Mouse (Mus musculus) liver, adult 2 months (tissue): ENCODE measurements around the gene Adam10. TPM values are rescaled to one million over a fixed set of nuclear protein-coding genes. Genes with fewer than 3 reads are reported as not detected.

Experiments
- DNase-seq: peaks from one replicate; pipeline ENCODE4 v3.0.0-alpha.2; 2011; ENCODE audit warnings: low read depth, low spot score; ENCODE audit errors: extremely low read depth
- H3K27ac ChIP-seq: fragments of 200-500 bp; replicated peaks from 2 replicates; pipeline ENCODE4 v1.5.1; 2012; ENCODE audit warnings: low read depth, mild to moderate bottlenecking, control low read depth, inconsistent platforms, low read length; ENCODE audit not compliant: insufficient read depth
- H3K27me3 ChIP-seq: fragments of 200-500 bp; 2 replicates; pipeline ENCODE4 v1.6.1; 2012; ENCODE audit warnings: mild to moderate bottlenecking, moderate library complexity, low read length, inconsistent platforms; ENCODE audit not compliant: control insufficient read depth, insufficient read depth
- H3K36me3 ChIP-seq: fragments of 200-500 bp; 2 replicates; pipeline ENCODE4 v1.6.1; 2012; ENCODE audit warnings: low read length, inconsistent platforms; ENCODE audit not compliant: control insufficient read depth, insufficient read depth
- H3K4me1 ChIP-seq: fragments of 200-500 bp; 2 replicates; pipeline ENCODE4 v1.6.1; 2011; ENCODE audit warnings: low read length; ENCODE audit not compliant: control insufficient read depth, insufficient read depth
- H3K4me3 ChIP-seq: fragments of 200-500 bp; 2 replicates; pipeline ENCODE4 v1.5.1; 2011; ENCODE audit warnings: low read depth, mild to moderate bottlenecking, control low read depth, low read length, moderate library complexity; ENCODE audit not compliant: insufficient read depth
- H3K79me2 ChIP-seq: fragments of 200-500 bp; 2 replicates; pipeline ENCODE4 v1.6.1; 2012; ENCODE audit warnings: inconsistent platforms, mild to moderate bottlenecking, low read length, moderate library complexity; ENCODE audit not compliant: control insufficient read depth, insufficient read depth
- H3K9ac ChIP-seq: fragments of 200-500 bp; 2 replicates; pipeline ENCODE4 v1.6.1; 2012; ENCODE audit warnings: low read depth, mild to moderate bottlenecking, control low read depth, inconsistent platforms, low read length
- CTCF ChIP-seq: fragments of 200-500 bp; IDR thresholded peaks from 2 replicates; pipeline ENCODE4 v1.5.1; 2011; ENCODE audit warnings: low read depth, low read length, control low read depth
- POLR2A ChIP-seq: fragments of 200-500 bp; IDR thresholded peaks from 2 replicates; pipeline ENCODE4 v1.6.1; 2011; ENCODE audit warnings: low read length, control low read depth; ENCODE audit not compliant: insufficient read depth; ENCODE audit errors: extremely low read depth
- WGBS: fragments of 180-500 bp; shearing (Covaris S2); methylation state at CpG from one replicate; pipeline ENCODE4 v1.1.7; 2018; 5-methylcytosine and 5-hydroxymethylcytosine counted together
- polyA plus RNA-seq: library from polyadenylated mRNA; depleted of rRNA; stranded (reverse); fragments of >200 nt; gene quantifications from 2 replicates; pipeline ENCODE4 v1.2.3, GENCODE M21; 2012
- total RNA-seq: library from RNA; depleted of rRNA; stranded (reverse); fragments of >200 nt; gene quantifications from 2 replicates; pipeline ENCODE4 v1.2.3, GENCODE M21; 2014

The Adam10 gene
- total and polyA plus RNA-seq, 2 experiments = 4.9 to 16.8 TPM

DNA sequence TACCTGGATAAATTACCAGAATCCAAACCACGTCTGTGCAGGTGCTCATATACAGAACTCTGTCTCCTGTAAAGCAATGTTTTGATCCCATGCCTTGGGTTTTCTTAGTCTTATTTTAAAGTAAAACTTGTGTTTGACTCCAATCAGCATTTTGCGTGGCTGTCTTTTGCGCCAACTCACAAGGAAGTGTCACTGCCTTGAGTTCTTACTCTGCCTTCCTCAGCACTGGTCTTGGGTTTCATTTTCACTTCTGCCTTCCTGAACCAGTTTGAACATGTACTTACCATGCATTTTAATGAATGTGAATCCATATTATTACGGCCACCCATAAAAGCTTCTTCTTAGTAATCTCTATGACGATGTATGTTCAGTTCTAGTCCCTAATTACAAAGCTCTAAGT, 82.2 kb downstream of the Adam10 start:
- no peak overlapping the region for H3K9ac ChIP-seq
- DNase-seq = peak; percentile 33
- H3K27me3 ChIP-seq = no peaks in the 10 kb centered on the region
- H3K79me2 ChIP-seq = no peaks in the 10 kb centered on the region
- H3K36me3 ChIP-seq = peaks cover 35% of the 10 kb centered on the region
- H3K4me3 ChIP-seq = no peak overlapping the region
- TF ChIP-seq CTCF (no peak), POLR2A (no peak)
- peaks cover 2% of the 10 kb centered on the region; the same call in 1 of the 2 replicates for H3K4me1 ChIP-seq
- peak overlapping the region; percentile 44; the same call in 1 of the 2 replicates for H3K27ac ChIP-seq
- WGBS = 81% methylated on average over 5 of the region's 5 CpGs

DNA sequence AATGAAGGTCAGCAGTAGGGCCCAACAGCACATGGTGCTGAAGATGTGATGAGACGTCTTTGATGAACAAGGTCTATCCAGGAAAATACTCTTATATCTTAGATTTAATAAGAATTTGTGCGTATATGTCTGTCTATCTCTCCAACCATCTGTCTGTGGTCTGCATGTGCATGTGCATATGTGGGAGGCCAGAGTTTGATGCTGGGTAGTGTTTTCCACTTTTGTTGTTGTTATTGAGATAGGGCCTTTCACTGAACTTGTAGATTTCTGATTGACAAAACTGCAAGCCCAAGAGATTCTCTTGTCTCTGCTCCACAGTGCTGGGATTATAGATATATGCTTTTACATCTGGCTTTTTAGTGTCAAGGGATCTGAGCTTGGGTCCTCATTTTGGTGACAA, 96.7 kb downstream of the Adam10 start:
- no peaks in the 10 kb centered on the region for H3K79me2 ChIP-seq
- H3K4me1 ChIP-seq = no peaks in the 10 kb centered on the region
- TF ChIP-seq POLR2A (no peak), CTCF (no peak)
- H3K36me3 ChIP-seq = peaks cover 37% of the 10 kb centered on the region
- WGBS = 92% methylated on average over 2 of the region's 2 CpGs
- no peak for DNase-seq
- no peak overlapping the region for H3K27ac ChIP-seq
- H3K27me3 ChIP-seq = no peaks in the 10 kb centered on the region
- H3K9ac ChIP-seq = no peak overlapping the region
- H3K4me3 ChIP-seq = no peak overlapping the region

DNA sequence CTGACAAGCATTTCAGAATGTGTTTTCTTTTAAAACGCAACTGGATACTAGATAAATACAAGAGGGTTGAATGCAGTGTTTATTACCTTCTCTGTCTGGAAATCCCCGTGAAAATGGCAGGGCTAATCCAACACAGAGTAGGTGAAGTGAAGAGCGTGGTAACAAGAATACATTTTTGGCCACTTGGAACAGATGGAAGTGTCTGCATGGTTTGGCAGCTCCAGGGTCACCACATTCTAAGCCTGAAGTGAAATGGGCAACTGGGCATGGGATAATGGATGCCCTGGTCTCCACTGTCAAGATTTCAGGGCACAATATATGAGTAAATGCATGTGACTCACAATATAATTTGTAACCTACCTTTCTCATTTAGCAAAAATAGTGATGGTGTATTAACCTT, 103.4 kb downstream of the Adam10 start:
- no peak overlapping the region for H3K27ac ChIP-seq
- TF ChIP-seq CTCF (no peak), POLR2A (no peak)
- no peaks in the 10 kb centered on the region for H3K27me3 ChIP-seq
- peaks cover 24% of the 10 kb centered on the region for H3K36me3 ChIP-seq
- H3K4me1 ChIP-seq = no peaks in the 10 kb centered on the region
- no peak for DNase-seq
- no peak overlapping the region for H3K4me3 ChIP-seq
- 92% methylated on average over 3 of the region's 3 CpGs for WGBS
- H3K79me2 ChIP-seq = no peaks in the 10 kb centered on the region
- no peak overlapping the region for H3K9ac ChIP-seq

DNA sequence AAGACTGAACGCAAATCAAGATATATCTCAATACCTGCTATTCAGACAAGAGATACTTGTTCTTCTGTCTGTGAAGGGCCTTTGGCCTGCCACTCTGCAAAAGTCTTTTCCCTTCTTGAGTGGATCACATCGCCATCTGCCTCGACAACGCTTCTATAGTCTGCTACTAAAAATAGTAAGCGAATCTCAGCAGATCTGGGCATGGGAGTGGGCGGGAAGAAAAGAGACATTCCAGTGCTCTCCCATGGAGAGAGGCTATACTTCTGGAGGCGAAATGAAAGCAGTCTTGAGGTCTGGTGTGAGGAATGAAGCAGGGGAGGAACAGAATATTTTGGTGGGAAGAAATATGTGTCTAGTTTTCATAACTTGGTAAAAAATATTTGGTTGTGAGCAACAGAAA, 109.9 kb downstream of the Adam10 start:
- Histone ChIP-seq H3K79me2 (no peaks in the 10 kb centered on the region), H3K4me3 (no peak overlapping the region), H3K27ac (no peak overlapping the region), H3K27me3 (no peaks in the 10 kb centered on the region), H3K36me3 (no peaks in the 10 kb centered on the region), H3K9ac (no peak overlapping the region), H3K4me1 (no peaks in the 10 kb centered on the region)
- 95% methylated on average over 7 of the region's 7 CpGs for WGBS
- DNase-seq = no peak
- TF ChIP-seq POLR2A (no peak), CTCF (no peak)

DNA sequence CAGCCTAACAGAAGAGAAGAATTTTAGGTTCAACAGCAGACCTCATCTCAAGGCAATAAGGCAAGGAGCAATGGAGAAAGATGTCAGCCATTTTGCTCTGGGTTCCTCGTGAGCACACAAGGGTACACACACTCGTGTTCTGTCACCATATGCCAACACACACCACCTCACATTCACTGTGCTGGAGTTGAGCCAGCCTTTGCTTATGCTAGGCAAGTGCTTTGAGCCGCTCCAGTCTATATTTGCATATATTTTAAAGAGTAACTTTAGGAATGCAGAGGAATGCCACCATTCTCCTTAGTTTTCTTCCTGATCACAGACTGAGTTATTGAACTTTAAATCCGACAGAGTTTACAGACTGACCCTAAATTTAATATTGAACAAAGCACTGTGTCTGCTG, 111.8 kb downstream of the Adam10 start:
- DNase-seq = no peak
- Histone ChIP-seq H3K4me1 (no peaks in the 10 kb centered on the region), H3K9ac (no peak overlapping the region), H3K4me3 (no peak overlapping the region), H3K36me3 (no peaks in the 10 kb centered on the region), H3K79me2 (no peaks in the 10 kb centered on the region), H3K27me3 (no peaks in the 10 kb centered on the region), H3K27ac (no peak overlapping the region)
- 85% methylated on average over 4 of the region's 4 CpGs for WGBS
- TF ChIP-seq CTCF = no peak
- TF ChIP-seq POLR2A = no peak

DNA sequence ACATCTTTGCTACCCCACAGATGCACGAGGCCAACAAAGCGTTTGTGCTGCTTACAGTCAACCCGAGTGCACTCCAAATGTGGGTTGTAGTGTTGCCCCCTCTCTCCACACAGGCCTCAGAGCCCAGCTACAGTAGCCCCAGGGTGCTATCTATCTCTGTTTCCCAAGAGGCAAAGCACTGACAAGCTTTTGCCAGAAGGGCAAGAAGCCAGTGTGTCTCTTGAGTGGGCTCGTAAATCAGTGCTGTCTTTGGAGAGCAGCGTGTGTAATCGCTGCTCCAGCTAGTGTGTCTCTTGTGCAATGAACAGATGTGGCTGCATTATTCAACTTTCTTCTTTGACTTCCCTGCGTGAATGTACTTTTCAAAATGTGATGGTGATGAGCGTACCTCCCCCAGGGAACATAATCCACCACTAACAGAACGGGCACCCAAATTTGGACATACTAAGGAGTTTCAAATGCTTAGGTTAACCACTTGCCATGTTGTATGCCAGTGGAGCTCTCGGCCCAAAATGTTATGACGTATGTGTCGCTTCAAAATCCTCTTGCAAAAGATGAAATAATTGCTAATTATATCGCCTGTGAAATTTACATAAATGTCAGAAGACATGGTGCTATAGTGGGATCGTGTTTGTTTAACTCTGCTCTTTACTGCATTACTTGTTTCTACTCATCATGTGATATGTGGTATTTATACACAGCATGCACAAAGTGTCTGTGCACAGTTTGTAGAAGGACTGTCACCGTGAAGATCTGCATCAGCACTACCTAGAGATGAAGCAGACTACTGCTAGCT, 116.0 kb downstream of the Adam10 start:
- TF ChIP-seq POLR2A = no peak
- no peak for TF ChIP-seq CTCF
- Histone ChIP-seq H3K4me3 (no peak overlapping the region), H3K9ac (no peak overlapping the region), H3K4me1 (no peaks in the 10 kb centered on the region), H3K79me2 (no peaks in the 10 kb centered on the region), H3K27me3 (no peaks in the 10 kb centered on the region), H3K36me3 (no peaks in the 10 kb centered on the region), H3K27ac (no peak overlapping the region)
- no peak for DNase-seq
- WGBS = 90% methylated on average over 15 of the region's 15 CpGs
